Comparison of ENCODE assay signal across 7 mouse cellular contexts in the genomic region with DNA sequence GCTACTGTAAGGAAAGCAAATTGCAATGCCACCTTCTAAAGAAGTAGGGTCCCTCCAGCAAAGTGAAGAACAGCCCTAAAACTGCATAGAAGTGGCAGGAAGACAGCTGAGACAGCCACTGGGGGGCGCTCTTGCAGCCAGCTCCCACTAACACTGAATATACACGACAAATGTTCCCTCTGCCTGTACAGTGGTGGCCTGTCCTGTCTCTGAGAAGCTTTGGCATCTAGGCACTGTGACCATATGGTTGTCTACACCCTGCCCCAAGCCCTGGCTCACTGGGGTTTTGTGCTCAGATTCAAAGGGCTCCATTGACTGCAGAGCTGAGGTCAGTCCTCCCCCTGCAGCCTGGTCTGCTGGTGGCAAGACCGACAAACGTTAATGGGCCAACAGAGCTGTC. TPM values are rescaled to one million over a fixed set of nuclear protein-coding genes. Genes with fewer than 3 reads are reported as not detected.
DNase-seq lines count a peak whose midpoint lies in the region; ATAC-seq and TF ChIP-seq lines count a peak whose summit lies in the region.

No protein-coding gene starts in this region.

- peak; percentile 66 for TF ChIP-seq CTCF in cerebellum, adult 2 months (IDR thresholded peaks at IDR 0.05; ENCODE audit: borderline replicate concordance, insufficient read depth, low read depth, low read length)

- DNase-seq in 3T3-L1 (ENCODE audit: low read depth, low spot score), result peak; percentile 42
- peak; percentile 78 to 81 for DNase-seq in B cell, adult 2 months
- peak; percentile 73 to 87 for DNase-seq in cerebellum, adult 2 months
- DNase-seq in layer of hippocampus, postnatal 10 days (ENCODE audit: low spot score in 2 of 2), result peak; percentile 59 to 69
- peak; percentile 28 for DNase-seq in lung, postnatal 25 days (ENCODE audit: low spot score)
- DNase-seq in spleen, postnatal 14 days (ENCODE audit: low spot score in 2 of 2), result peak; percentile 61 to 75

- H3K27ac ChIP-seq in cerebellum, adult 2 months (ENCODE audit: insufficient read depth, low read length), result no peak overlapping the region
- H3K27ac ChIP-seq in heart, embryonic 13.5 days (replicated peaks), result peak overlapping the region; percentile 99

- H3K4me1 ChIP-seq in cerebellum, adult 2 months (ENCODE audit: control insufficient read depth, insufficient read depth, low read length), result no peaks in the 10 kb centered on the region
- H3K4me1 ChIP-seq in heart, embryonic 13.5 days, result peaks cover 56% of the 10 kb centered on the region

- 1% methylated on average over 4 of the region's 4 CpGs for WGBS in cerebellum, adult 2 months
- WGBS in heart, embryonic 13.5 days, result 12% methylated on average over 4 of the region's 4 CpGs

- no peaks in the 10 kb centered on the region for H3K27me3 ChIP-seq in cerebellum, adult 2 months (ENCODE audit: control insufficient read depth, insufficient read depth, low read length)
- H3K27me3 ChIP-seq in heart, embryonic 13.5 days (replicated peaks), result no peaks in the 10 kb centered on the region

- no peak for TF ChIP-seq POLR2A in cerebellum, adult 2 months (IDR thresholded peaks at IDR 0.05; ENCODE audit: borderline replicate concordance, insufficient read depth, low read length)

- H3K4me2 ChIP-seq in heart, embryonic 13.5 days, result no peak overlapping the region

- H3K9me3 ChIP-seq in heart, embryonic 13.5 days, result no peaks in the 10 kb centered on the region

- H3K36me3 ChIP-seq in heart, embryonic 13.5 days, result peaks cover 22% of the 10 kb centered on the region

- no peak overlapping the region for H3K4me3 ChIP-seq in cerebellum, adult 2 months (replicated peaks; ENCODE audit: insufficient read depth, low read depth, low read length)
- H3K4me3 ChIP-seq in heart, embryonic 13.5 days, result no peak overlapping the region

- peak overlapping the region; percentile 58; the same call in 1 of the 2 replicates for H3K9ac ChIP-seq in heart, embryonic 13.5 days

- ATAC-seq in heart, embryonic 13.5 days (ENCODE audit: extremely low read depth, insufficient number of reproducible peaks, low FRiP score, low TSS enrichment), result no peak

RNA-seq across cellular contexts. Expression of gene Smim5, which starts 0.9 kb away (rescaled TPM):
- polyA plus RNA-seq in cerebellum, adult 2 months (2012; rRNA removed), result 1.3 and 1.7 TPM in 2 replicates
- polyA plus RNA-seq in heart, embryonic 13.5 days (2015; fragmentation: Nextera tagmentation; extraction: Ambion mirVana), result 20.0 and 24.2 TPM in 2 replicates
- under 1 TPM; 0.85 to 0.98 TPM for total RNA-seq in layer of hippocampus, postnatal 10 days (2021)

RNA-seq across cellular contexts. Expression of gene Smim6, which starts 12.9 kb away (rescaled TPM):
- polyA plus RNA-seq in cerebellum, adult 2 months (2012; rRNA removed), result 0.11 TPM in 1 of 2 replicates, not detected in the other
- 1.4 TPM in 2 replicates for polyA plus RNA-seq in heart, embryonic 13.5 days (2015; fragmentation: Nextera tagmentation; extraction: Ambion mirVana)
- total RNA-seq in layer of hippocampus, postnatal 10 days (2021), result not detected

RNA-seq across cellular contexts. Expression of gene Sap30bp, which starts 34.2 kb away (rescaled TPM):
- polyA plus RNA-seq in cerebellum, adult 2 months (2012; rRNA removed), result 49.5 and 53.5 TPM in 2 replicates
- polyA plus RNA-seq in heart, embryonic 13.5 days (2015; fragmentation: Nextera tagmentation; extraction: Ambion mirVana), result 23.3 and 24.8 TPM in 2 replicates
- 10 to 100 TPM; 52.6 to 53.4 TPM for total RNA-seq in layer of hippocampus, postnatal 10 days (2021)

RNA-seq across cellular contexts. Expression of gene Recql5, which starts 34.4 kb away (rescaled TPM):
- polyA plus RNA-seq in cerebellum, adult 2 months (2012; rRNA removed), result 24.7 and 28.5 TPM in 2 replicates
- polyA plus RNA-seq in heart, embryonic 13.5 days (2015; fragmentation: Nextera tagmentation; extraction: Ambion mirVana), result 11.6 and 12.7 TPM in 2 replicates
- 10 to 100 TPM; 21.6 to 25.5 TPM for total RNA-seq in layer of hippocampus, postnatal 10 days (2021)

RNA-seq across cellular contexts. Expression of gene Myo15b, which starts 40.7 kb away (rescaled TPM):
- 0.16 and 0.32 TPM in 2 replicates for polyA plus RNA-seq in cerebellum, adult 2 months (2012; rRNA removed)
- polyA plus RNA-seq in heart, embryonic 13.5 days (2015; fragmentation: Nextera tagmentation; extraction: Ambion mirVana), result 0.17 and 0.27 TPM in 2 replicates
- total RNA-seq in layer of hippocampus, postnatal 10 days (2021), result under 1 TPM; 0.04 to 0.21 TPM

Comparison
In these comparisons a context has a peak if more than half of its experiments do, and no peak if none do; other contexts are left out.
1. DNase-seq: peak in every context shown above with its lines; median percentile 80 in cerebellum, adult 2 months; 80 in B cell, adult 2 months; 68 in spleen, postnatal 14 days; 64 in layer of hippocampus, postnatal 10 days; 42 in 3T3-L1; 28 in lung, postnatal 25 days.